Mouse (Mus musculus) spleen, adult 12 weeks (tissue): Measurements from ENCODE around the gene Ccdc117.
"Not testable (repeated sequence)": the region's sequence is repeated elsewhere in the genome, so short reads cannot be mapped to it uniquely, and the experiment has no call there.

Experiments
- DNase-seq: peaks from one replicate; pipeline ENCODE4 v3.0.0; 2022; ENCODE audit warnings: low spot score

The Ccdc117 gene

GRCm38 (mm10) chr11:5509215-5510098 lies 32.5 kb downstream of the Ccdc117 start:
- DNase-seq, result no peak

- DNase-seq, result no peak
Observed at GRCm38 (mm10) chr11:5505856-5506575, 36.0 kb downstream of the Ccdc117 start.

- DNase-seq, result no peak
Observed at GRCm38 (mm10) chr11:5502351-5503051, 39.5 kb downstream of the Ccdc117 start.

GRCm38 (mm10) chr11:5500903-5501741 lies 40.9 kb downstream of the Ccdc117 start:
- DNase-seq, result no peak

GRCm38 (mm10) chr11:5499961-5500644 lies 41.9 kb downstream of the Ccdc117 start:
- DNase-seq, result no peak

GRCm38 (mm10) chr11:5498931-5499661 lies 42.9 kb downstream of the Ccdc117 start:
- no peak for DNase-seq

- DNase-seq, result no peak
Observed at GRCm38 (mm10) chr11:5498422-5498821, 43.6 kb downstream of the Ccdc117 start.

- no peak for DNase-seq
Observed at GRCm38 (mm10) chr11:5496559-5497248, 45.3 kb downstream of the Ccdc117 start.

- DNase-seq, result no peak
Observed at GRCm38 (mm10) chr11:5495906-5496305, 46.1 kb downstream of the Ccdc117 start.

GRCm38 (mm10) chr11:5495286-5495832 lies 46.6 kb downstream of the Ccdc117 start:
- DNase-seq, result no peak

- no peak for DNase-seq
Observed at GRCm38 (mm10) chr11:5493869-5494268, 48.1 kb downstream of the Ccdc117 start.

GRCm38 (mm10) chr11:5491912-5492311 lies 50.1 kb downstream of the Ccdc117 start:
- DNase-seq, result no peak

GRCm38 (mm10) chr11:5490989-5491656 lies 50.9 kb downstream of the Ccdc117 start:
- DNase-seq, result no peak

- not testable (repeated sequence) for DNase-seq
Observed at GRCm38 (mm10) chr11:5489433-5489832, 52.6 kb downstream of the Ccdc117 start.

- peak; percentile 75 for DNase-seq
Observed at GRCm38 (mm10) chr11:5485193-5486011, 56.6 kb downstream of the Ccdc117 start.

GRCm38 (mm10) chr11:5482581-5482980 lies 59.4 kb downstream of the Ccdc117 start:
- no peak for DNase-seq
